Mouse (Mus musculus): ENCODE results near the gene Tmprss11d.

DNA sequence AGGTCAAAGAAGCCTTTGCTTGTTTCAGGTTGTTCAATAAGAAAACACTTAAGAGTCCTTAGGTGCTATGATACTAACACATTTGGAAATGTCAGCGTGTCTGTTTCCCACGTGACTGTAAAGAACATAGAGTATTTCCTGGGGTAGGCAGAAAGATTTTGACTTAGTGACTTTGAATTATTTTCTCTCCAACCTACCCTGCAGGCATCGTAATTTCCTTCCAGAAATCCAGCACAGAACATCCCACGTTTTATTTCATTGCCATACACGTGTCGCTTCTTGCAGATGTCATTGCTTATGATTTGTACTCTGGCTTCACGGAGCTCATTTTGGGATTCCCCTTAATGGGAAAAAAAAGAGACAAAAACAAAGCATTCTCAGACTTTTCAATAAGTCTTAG is 41.1 kb upstream of the Tmprss11d start:
- TF ChIP-seq CTCF (IDR thresholded peaks at IDR 0.05; ENCODE audit: control insufficient read depth, insufficient read depth, low read length): no peak
- no peak for TF ChIP-seq POLR2A (IDR thresholded peaks at IDR 0.05; ENCODE audit: borderline replicate concordance, control insufficient read depth, low read depth, low read length)
